Mouse (Mus musculus) macrophage (primary cell): ENCODE measurements around the gene Pcbp1. TPM values are rescaled to one million over a fixed set of nuclear protein-coding genes. Genes with fewer than 3 reads are reported as not detected.

ENCODE experiments used
- H3K27ac ChIP-seq: fragments of 350-480 bp; formaldehyde crosslinking; 2 replicates; pipeline ENCODE4 v1.9.0; 2021
- H3K36me3 ChIP-seq: fragments of 350-480 bp; formaldehyde crosslinking; 2 replicates; pipeline ENCODE4 v1.9.0; 2021; ENCODE audit errors: inconsistent target
- H3K4me3 ChIP-seq: fragments of 350-480 bp; formaldehyde crosslinking; 2 replicates; pipeline ENCODE4 v1.9.0; 2021; ENCODE audit errors: inconsistent target
- H3K79me2 ChIP-seq: fragments of 350-480 bp; formaldehyde crosslinking; 2 replicates; pipeline ENCODE4 v1.9.0; 2021; ENCODE audit errors: inconsistent target
- WGBS: methylation state at CpG from one replicate; pipeline ENCODE4 v1.1.7; 2026; ENCODE audit warnings: inconsistent platforms; ENCODE audit not compliant: missing documents; 5-methylcytosine and 5-hydroxymethylcytosine counted together
- polyA plus RNA-seq: library from polyadenylated mRNA; stranded (reverse); fragments of 250-400 nt; gene quantifications from 3 replicates; pipeline ENCODE4 v1.2.4, GENCODE M21; 2018; ENCODE audit warnings: inconsistent platforms

Gene Pcbp1
- polyA plus RNA-seq, 1 experiment from 2014 or later = 129 TPM

GRCm38 (mm10) chr6:86541650-86542049, 15.5 kb upstream of the Pcbp1 start:
- WGBS = 88% methylated on average over 2 of the region's 2 CpGs
- Histone ChIP-seq H3K4me3 (no peak overlapping the region), H3K36me3 (no peaks in the 10 kb centered on the region), H3K27ac (no peak overlapping the region), H3K79me2 (no peaks in the 10 kb centered on the region)

GRCm38 (mm10) chr6:86528451-86528785, 2.3 kb upstream of the Pcbp1 start:
- WGBS = 81% methylated on average over 1 of the region's 1 CpGs

GRCm38 (mm10) chr6:86527766-86528450, 1.8 kb upstream of the Pcbp1 start:
- Histone ChIP-seq H3K4me3 (no peak overlapping the region; the same call in 1 of the 2 replicates), H3K27ac (peak overlapping the region; percentile 92), H3K79me2 (peaks cover 27% of the 10 kb centered on the region), H3K36me3 (no peaks in the 10 kb centered on the region)
- WGBS = 73% methylated on average over 1 of the region's 4 CpGs

More at GRCm38 (mm10) chr6:86528451-86528785, 2.3 kb upstream of the Pcbp1 start:
- peaks cover 22% of the 10 kb centered on the region for H3K79me2 ChIP-seq
- H3K36me3 ChIP-seq = no peaks in the 10 kb centered on the region
- H3K4me3 ChIP-seq = no peak overlapping the region
- H3K27ac ChIP-seq = no peak overlapping the region

GRCm38 (mm10) chr6:86526961-86527740, 1.0 kb upstream of the Pcbp1 start:
- 5% methylated on average over 49 of the region's 49 CpGs for WGBS
- Histone ChIP-seq H3K36me3 (no peaks in the 10 kb centered on the region), H3K4me3 (peak overlapping the region; percentile 33), H3K27ac (peak overlapping the region; percentile 92), H3K79me2 (peaks cover 35% of the 10 kb centered on the region)

- Histone ChIP-seq H3K79me2 (peaks cover 36% of the 10 kb centered on the region), H3K4me3 (peak overlapping the region; percentile 79), H3K36me3 (no peaks in the 10 kb centered on the region), H3K27ac (peak overlapping the region; percentile 91)
- under 1% methylated on average over 36 of the region's 36 CpGs for WGBS
Observed at GRCm38 (mm10) chr6:86525646-86526031, 482 bp downstream of the Pcbp1 start.

- H3K4me3 ChIP-seq = peak overlapping the region; percentile 79
- H3K36me3 ChIP-seq = no peaks in the 10 kb centered on the region
- H3K27ac ChIP-seq = peak overlapping the region; percentile 91
- H3K79me2 ChIP-seq = peaks cover 36% of the 10 kb centered on the region
- WGBS = 1% methylated on average over 51 of the region's 51 CpGs
Observed at GRCm38 (mm10) chr6:86524879-86525645, 1.1 kb downstream of the Pcbp1 start.

- Histone ChIP-seq H3K36me3 (no peaks in the 10 kb centered on the region), H3K79me2 (peaks cover 36% of the 10 kb centered on the region), H3K4me3 (peak overlapping the region; percentile 79), H3K27ac (peak overlapping the region; percentile 91)
- 2% methylated on average over 15 of the region's 15 CpGs for WGBS
Observed at GRCm38 (mm10) chr6:86523755-86524434, 2.2 kb downstream of the Pcbp1 start.

- Histone ChIP-seq H3K27ac (peak overlapping the region; percentile 91), H3K79me2 (peaks cover 36% of the 10 kb centered on the region)
- WGBS = 37% methylated on average over 3 of the region's 3 CpGs
Observed at GRCm38 (mm10) chr6:86523242-86523754, 2.8 kb downstream of the Pcbp1 start.

GRCm38 (mm10) chr6:86522001-86522911, 3.9 kb downstream of the Pcbp1 start:
- WGBS = 87% methylated on average over 5 of the region's 5 CpGs
- H3K4me3 ChIP-seq = no peak overlapping the region

More at GRCm38 (mm10) chr6:86523242-86523754, 2.8 kb downstream of the Pcbp1 start:
- Histone ChIP-seq H3K4me3 (peak overlapping the region; percentile 79), H3K36me3 (no peaks in the 10 kb centered on the region)

GRCm38 (mm10) chr6:86519767-86520345, 6.3 kb downstream of the Pcbp1 start:
- no peak overlapping the region for H3K27ac ChIP-seq
- no peak overlapping the region for H3K4me3 ChIP-seq
- peaks cover 28% of the 10 kb centered on the region for H3K79me2 ChIP-seq
- 100% methylated on average over 3 of the region's 3 CpGs for WGBS
- H3K36me3 ChIP-seq = no peaks in the 10 kb centered on the region

More at GRCm38 (mm10) chr6:86522001-86522911, 3.9 kb downstream of the Pcbp1 start:
- no peaks in the 10 kb centered on the region for H3K36me3 ChIP-seq
- H3K27ac ChIP-seq = no peak overlapping the region
- H3K79me2 ChIP-seq = peaks cover 36% of the 10 kb centered on the region

GRCm38 (mm10) chr6:86516021-86516420, 10.1 kb downstream of the Pcbp1 start:
- Histone ChIP-seq H3K27ac (no peak overlapping the region), H3K4me3 (no peak overlapping the region), H3K79me2 (no peaks in the 10 kb centered on the region), H3K36me3 (no peaks in the 10 kb centered on the region)
- 92% methylated on average over 1 of the region's 1 CpGs for WGBS

GRCm38 (mm10) chr6:86513296-86513695, 12.8 kb downstream of the Pcbp1 start:
- Histone ChIP-seq H3K36me3 (no peaks in the 10 kb centered on the region), H3K27ac (no peak overlapping the region), H3K4me3 (no peak overlapping the region), H3K79me2 (no peaks in the 10 kb centered on the region)
- WGBS = 89% methylated on average over 4 of the region's 4 CpGs

GRCm38 (mm10) chr6:86510979-86511378, 15.1 kb downstream of the Pcbp1 start:
- WGBS = 53% methylated on average over 4 of the region's 4 CpGs
- Histone ChIP-seq H3K4me3 (no peak overlapping the region), H3K36me3 (no peaks in the 10 kb centered on the region), H3K27ac (no peak overlapping the region), H3K79me2 (no peaks in the 10 kb centered on the region)
